8 mouse cellular contexts compared by ENCODE assay signal in the genomic region with DNA sequence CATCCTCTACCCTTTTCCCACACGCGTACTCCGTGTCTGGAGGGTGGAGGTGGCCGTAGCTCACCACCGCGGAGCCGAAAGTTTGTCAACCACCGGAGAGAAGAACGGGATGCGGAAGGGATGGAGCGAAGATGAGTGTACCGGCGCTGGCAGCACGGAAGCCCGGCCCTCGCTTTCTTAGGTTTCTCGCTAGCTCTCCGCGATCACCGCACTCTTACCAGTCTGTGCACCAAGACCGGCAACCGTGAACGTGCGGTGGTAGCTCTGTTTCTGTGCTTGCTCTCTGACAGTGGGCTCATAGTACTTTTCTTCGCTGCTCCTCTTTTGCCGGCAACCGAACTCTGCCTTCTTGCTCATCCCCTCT. TPM values are rescaled to one million over a fixed set of nuclear protein-coding genes. Genes with fewer than 3 reads are reported as not detected.
A peak's percentile ranks its signal among the peaks of the same experiment; 100 is the strongest.
DNase-seq lines count a peak whose midpoint lies in the region; ATAC-seq and TF ChIP-seq lines count a peak whose summit lies in the region.

No protein-coding gene starts in this region.

- under 1% methylated on average over 27 of the region's 27 CpGs for WGBS in thymus, adult 2 months
- WGBS in liver, embryonic 11.5 days: under 1% methylated on average over 27 of the region's 27 CpGs
- under 1% methylated on average over 23 of the region's 27 CpGs for WGBS in stomach, postnatal 0 days

- no peak for TF ChIP-seq EP300 in stomach, postnatal 0 days (optimal IDR thresholded peaks at IDR 0.05)

- no peaks in the 10 kb centered on the region for H3K9me3 ChIP-seq in liver, embryonic 11.5 days (ENCODE audit: control insufficient read depth, low read length)
- no peaks in the 10 kb centered on the region for H3K9me3 ChIP-seq in stomach, postnatal 0 days (ENCODE audit: control insufficient read depth, low read length)

- TF ChIP-seq POLR2A in thymus, adult 2 months (IDR thresholded peaks at IDR 0.05; ENCODE audit: control insufficient read depth, extremely low read depth, insufficient read depth, low read length, poor library complexity): 0 out of 2 replicates have a peak, but pooled peaks have one; percentile 8

- TF ChIP-seq CTCF in thymus, adult 2 months (IDR thresholded peaks at IDR 0.05; ENCODE audit: borderline replicate concordance, control insufficient read depth, extremely low read depth, insufficient read depth, low read length, poor library complexity): 0 out of 2 replicates have a peak, but pooled peaks have one; percentile 8
- no peak for TF ChIP-seq CTCF in stomach, postnatal 0 days (IDR thresholded peaks at IDR 0.05; ENCODE audit: low read depth)

- H3K9ac ChIP-seq in liver, embryonic 11.5 days (ENCODE audit: low read depth, low read length): 0 out of 2 replicates have a peak overlapping the region, but pooled peaks have one; percentile 15
- peak overlapping the region; percentile 77 for H3K9ac ChIP-seq in stomach, postnatal 0 days (ENCODE audit: low read length)

- peak overlapping the region; percentile 87 for H3K4me2 ChIP-seq in liver, embryonic 11.5 days
- H3K4me2 ChIP-seq in stomach, postnatal 0 days (replicated peaks; ENCODE audit: low read depth): peak overlapping the region; percentile 69

- DNase-seq in frontal cortex, postnatal 36 days (ENCODE audit: low spot score in 2 of 2): no peak
- DNase-seq in thymus, adult 2 months: no peak
- no peak for DNase-seq in thymus, postnatal 4 days
- DNase-seq in liver, embryonic 11.5 days (ENCODE audit: low spot score): no peak
- DNase-seq in stomach, postnatal 0 days (ENCODE audit: low spot score): no peak
- DNase-seq in right cerebral cortex, postnatal 10 days (ENCODE audit: low spot score in 2 of 2): no peak
- DNase-seq in cerebellum, postnatal 36 days: no peak

- peak overlapping the region; percentile 65 for H3K4me3 ChIP-seq in thymus, adult 2 months (ENCODE audit: control insufficient read depth, insufficient read depth, low read length)
- peak overlapping the region; percentile 73 for H3K4me3 ChIP-seq in liver, embryonic 11.5 days (ENCODE audit: low read depth, low read length)
- peak overlapping the region; percentile 85 for H3K4me3 ChIP-seq in stomach, postnatal 0 days (ENCODE audit: low read depth, low read length)

- no peaks in the 10 kb centered on the region for H3K36me3 ChIP-seq in thymus, adult 2 months (ENCODE audit: control insufficient read depth, insufficient read depth, low read length)
- no peaks in the 10 kb centered on the region for H3K36me3 ChIP-seq in liver, embryonic 11.5 days (ENCODE audit: control insufficient read depth, insufficient read depth, low read length)
- H3K36me3 ChIP-seq in stomach, postnatal 0 days (ENCODE audit: control insufficient read depth, insufficient read depth, low read length): no peaks in the 10 kb centered on the region

- H3K27me3 ChIP-seq in thymus, adult 2 months (ENCODE audit: control insufficient read depth, insufficient read depth, low read length): no peaks in the 10 kb centered on the region
- H3K27me3 ChIP-seq in liver, embryonic 11.5 days (replicated peaks; ENCODE audit: control insufficient read depth, insufficient read depth, low read length): no peaks in the 10 kb centered on the region
- no peaks in the 10 kb centered on the region for H3K27me3 ChIP-seq in stomach, postnatal 0 days (ENCODE audit: control insufficient read depth, insufficient read depth, low read length)

- peak; percentile 67 for ATAC-seq in frontal cortex, adult (ENCODE audit: low TSS enrichment)
- ATAC-seq in liver, embryonic 11.5 days (replicated peaks; ENCODE audit: low FRiP score): no peak; the same call in 1 of the 2 replicates
- no peak for ATAC-seq in stomach, postnatal 0 days (ENCODE audit: low FRiP score, low TSS enrichment)

- no peak overlapping the region for H3K27ac ChIP-seq in thymus, adult 2 months (ENCODE audit: control insufficient read depth, insufficient read depth, low read length)
- no peak overlapping the region for H3K27ac ChIP-seq in liver, embryonic 11.5 days (ENCODE audit: low read depth, low read length)
- peak overlapping the region; percentile 97 for H3K27ac ChIP-seq in stomach, postnatal 0 days (replicated peaks)

- H3K4me1 ChIP-seq in thymus, adult 2 months (replicated peaks; ENCODE audit: control insufficient read depth, insufficient read depth, low read length): peaks cover 8% of the 10 kb centered on the region
- H3K4me1 ChIP-seq in liver, embryonic 11.5 days (replicated peaks; ENCODE audit: control insufficient read depth, insufficient read depth, low read length): peaks cover 10% of the 10 kb centered on the region
- H3K4me1 ChIP-seq in stomach, postnatal 0 days (replicated peaks; ENCODE audit: control insufficient read depth, insufficient read depth): peaks cover 4% of the 10 kb centered on the region

RNA-seq across cellular contexts. Expression of gene Arfip1, which starts 0.5 kb away (rescaled TPM):
- 8.5 and 10.1 TPM in 2 replicates for polyA plus RNA-seq in thymus, adult 2 months (2012; rRNA removed)
- 30.9 and 33.7 TPM in 2 replicates for polyA plus RNA-seq in liver, embryonic 11.5 days (2014; fragmentation: Nextera tagmentation; extraction: Ambion mirVana)
- polyA plus RNA-seq in stomach, postnatal 0 days (2015; fragmentation: Nextera tagmentation; extraction: Ambion mirVana): 55.8 and 60.9 TPM in 2 replicates

RNA-seq across cellular contexts. Expression of gene Tigd4, which starts 10.5 kb away (rescaled TPM):
- polyA plus RNA-seq in thymus, adult 2 months (2012; rRNA removed): not detected in 2 replicates
- polyA plus RNA-seq in liver, embryonic 11.5 days (2014; fragmentation: Nextera tagmentation; extraction: Ambion mirVana): not detected in 2 replicates
- 0.15 and 0.21 TPM in 2 replicates for polyA plus RNA-seq in stomach, postnatal 0 days (2015; fragmentation: Nextera tagmentation; extraction: Ambion mirVana)
